ENCODE assay signal across 25 mouse cellular contexts in the genomic region with DNA sequence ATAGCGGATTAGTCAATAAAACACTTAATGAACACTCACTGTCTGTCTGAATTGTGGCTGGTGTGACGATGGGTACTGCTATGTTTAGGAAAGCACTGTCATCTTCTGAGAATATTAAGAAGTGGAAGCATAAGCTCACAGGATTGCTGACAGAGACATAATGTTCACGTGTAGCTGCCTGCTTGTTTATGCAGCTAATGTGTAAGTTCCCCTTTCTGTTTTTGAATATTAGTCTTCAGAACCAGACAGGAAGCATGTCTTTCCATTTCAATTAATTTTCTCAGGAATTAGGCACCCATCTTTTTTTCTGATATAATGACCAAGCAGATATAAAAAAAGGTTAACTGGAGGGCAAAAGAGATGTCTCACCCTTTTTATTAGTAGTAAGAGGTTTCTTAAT. TPM values are rescaled to one million over a fixed set of nuclear protein-coding genes. Genes with fewer than 3 reads are reported as not detected.
DNase-seq lines count a peak whose midpoint lies in the region; ATAC-seq lines count a peak whose summit lies in the region.
"Had no signal": no experiment of that assay in that cellular context is flagged by ENCODE, and none has a peak within 500 bp of the region (broad histone marks: within the 10 kb centered on the region; RNA-seq: fewer than 3 reads in every experiment).

No protein-coding gene starts in this region.

- H3K36me3 ChIP-seq in forebrain, embryonic 15.5 days, result no peaks in the 10 kb centered on the region
- H3K36me3 ChIP-seq: embryonic facial prominence, embryonic 15.5 days; hindbrain, embryonic 13.5 days; limb, embryonic 15.5 days; midbrain, embryonic 13.5 days had no signal

- H3K4me2 ChIP-seq in forebrain, embryonic 15.5 days (replicated peaks), result no peak overlapping the region
- H3K4me2 ChIP-seq: embryonic facial prominence, embryonic 15.5 days; hindbrain, embryonic 13.5 days; limb, embryonic 15.5 days; midbrain, embryonic 13.5 days; neural tube, embryonic 12.5 days had no signal

- no peak overlapping the region for H3K9ac ChIP-seq in forebrain, embryonic 15.5 days (replicated peaks)
- H3K9ac ChIP-seq: embryonic facial prominence, embryonic 15.5 days; hindbrain, embryonic 13.5 days; limb, embryonic 15.5 days; midbrain, embryonic 13.5 days; neural tube, embryonic 12.5 days had no signal

- peak; percentile 80 for ATAC-seq in megakaryocyte, adult 5-6 weeks (ENCODE audit: poor library complexity, severe bottlenecking)
- ATAC-seq in forebrain, embryonic 15.5 days (replicated peaks), result no peak
- ATAC-seq: forebrain, embryonic 14.5 days; midbrain, embryonic 13.5 days; Patski had no signal

- H3K27me3 ChIP-seq in forebrain, embryonic 15.5 days, result no peaks in the 10 kb centered on the region
- H3K27me3 ChIP-seq: embryonic facial prominence, embryonic 15.5 days; hindbrain, embryonic 13.5 days; limb, embryonic 15.5 days; midbrain, embryonic 13.5 days; neural tube, embryonic 12.5 days; Patski had no signal

- 74% methylated on average over 3 of the region's 3 CpGs for WGBS in forebrain, embryonic 15.5 days

- no peaks in the 10 kb centered on the region for H3K4me1 ChIP-seq in forebrain, embryonic 15.5 days
- H3K4me1 ChIP-seq: embryonic facial prominence, embryonic 15.5 days; hindbrain, embryonic 13.5 days; limb, embryonic 15.5 days; midbrain, embryonic 13.5 days; neural tube, embryonic 12.5 days had no signal

- no peak overlapping the region for H3K4me3 ChIP-seq in forebrain, embryonic 15.5 days
- H3K4me3 ChIP-seq: embryonic facial prominence, embryonic 15.5 days; heart, adult 2 months; hindbrain, embryonic 13.5 days; limb, embryonic 15.5 days; midbrain, embryonic 13.5 days; neural tube, embryonic 12.5 days had no signal

- no peak overlapping the region for H3K27ac ChIP-seq in forebrain, embryonic 15.5 days (replicated peaks)
- H3K27ac ChIP-seq: embryonic facial prominence, embryonic 15.5 days; heart, adult 2 months; hindbrain, embryonic 13.5 days; kidney, postnatal 0 days; limb, embryonic 15.5 days; midbrain, embryonic 13.5 days; neural tube, embryonic 12.5 days had no signal

- H3K9me3 ChIP-seq in forebrain, embryonic 15.5 days, result peaks cover 12% of the 10 kb centered on the region; the same call in 1 of the 2 replicates

- peak; percentile 21 for DNase-seq in lung, postnatal 36 days
- DNase-seq in lung, postnatal 10 days, result no peak
- peak; percentile 54 for DNase-seq in MEL-GATA-1-ER (ENCODE audit: extremely low read depth, low read depth)
- DNase-seq in kidney, adult 8-10 months, result no peak
- no peak for DNase-seq in kidney, postnatal 14 days
- DNase-seq: adrenal gland, postnatal 36 days; cerebellum, adult 11 months; cerebellum, postnatal 10 days; gastrocnemius, postnatal 10 days; heart, adult 2 months; kidney, adult 18-20 months; left cerebral cortex, postnatal 4 days; lung, postnatal 4 days; thymus, adult 18-20 months; thymus, postnatal 4 days had no signal

RNA-seq across cellular contexts. Expression of a gene that starts 55.1 kb away (rescaled TPM):
- 21.6 and 27.8 TPM in 2 replicates for total RNA-seq in megakaryocyte, adult 5-6 weeks (2015)
- total RNA-seq in megakaryocyte, adult 5-6 weeks (2017), result 22.6 and 23.0 TPM in 2 replicates
- polyA plus RNA-seq in forebrain, embryonic 15.5 days (2015; fragmentation: Nextera tagmentation; extraction: Ambion mirVana), result 13.2 and 13.9 TPM in 2 replicates

Comparison
In these comparisons a context has a peak if more than half of its experiments do, and no peak if none do; other contexts are left out.
1. DNase-seq: peak in lung, postnatal 36 days (single experiment) and MEL-GATA-1-ER (single experiment); none in lung, postnatal 10 days (single experiment), kidney, adult 8-10 months (0 of 2) and kidney, postnatal 14 days (single experiment).